Comparison of ENCODE assay signal across 11 mouse cellular contexts in the genomic region with DNA sequence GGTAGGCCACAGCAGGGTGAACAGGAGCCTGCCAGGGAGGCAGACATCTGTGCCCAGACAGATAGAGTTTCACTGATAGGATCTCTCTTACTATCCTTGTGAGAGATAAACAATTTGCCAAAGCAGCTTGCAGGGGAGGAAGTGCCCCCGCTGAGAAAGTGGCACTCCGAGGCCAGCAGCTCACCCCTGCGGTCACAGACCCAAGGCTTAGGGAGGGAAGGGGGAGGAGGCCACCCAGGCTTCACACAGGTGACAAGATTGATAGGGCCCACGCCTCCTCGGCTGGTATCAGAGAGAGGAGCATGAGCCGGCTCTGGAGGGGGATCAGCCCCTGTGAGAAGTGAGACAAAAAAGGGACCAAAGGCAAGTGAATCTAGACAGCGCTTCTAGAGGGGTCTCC.
A peak's percentile ranks its signal among the peaks of the same experiment; 100 is the strongest.
DNase-seq lines count a peak whose midpoint lies in the region; ATAC-seq lines count a peak whose summit lies in the region.
"Had no signal": no experiment of that assay in that cellular context is flagged by ENCODE, and none has a peak within 500 bp of the region (broad histone marks: within the 10 kb centered on the region; RNA-seq: fewer than 3 reads in every experiment).

No protein-coding gene starts in this region.

- H3K9ac ChIP-seq in neural tube, embryonic 15.5 days (replicated peaks): no peak overlapping the region
- H3K9ac ChIP-seq: liver, embryonic 13.5 days had no signal

- ATAC-seq in neural tube, embryonic 15.5 days (ENCODE audit: low FRiP score): no peak

- H3K36me3 ChIP-seq in neural tube, embryonic 15.5 days: no peaks in the 10 kb centered on the region
- no peaks in the 10 kb centered on the region for H3K36me3 ChIP-seq in limb, embryonic 10.5 days
- H3K36me3 ChIP-seq: liver, embryonic 13.5 days had no signal

- H3K9me3 ChIP-seq in neural tube, embryonic 15.5 days (replicated peaks): no peaks in the 10 kb centered on the region
- H3K9me3 ChIP-seq in limb, embryonic 10.5 days (replicated peaks): no peaks in the 10 kb centered on the region
- H3K9me3 ChIP-seq: liver, embryonic 13.5 days had no signal

- H3K4me3 ChIP-seq in neural tube, embryonic 15.5 days (replicated peaks): no peak overlapping the region
- H3K4me3 ChIP-seq in limb, embryonic 10.5 days: no peak overlapping the region
- H3K4me3 ChIP-seq: liver, embryonic 13.5 days had no signal

- DNase-seq in gastrocnemius, postnatal 25 days: peak; percentile 31
- DNase-seq in gastrocnemius, adult 8-10 months (ENCODE audit: low spot score in 2 of 2): no peak
- peak; percentile 38 for DNase-seq in neural tube, embryonic 10.5 days (ENCODE audit: extremely low spot score, low spot score)
- DNase-seq in limb, embryonic 10.5 days (ENCODE audit: low spot score): no peak
- peak; percentile 86 to 93 for DNase-seq in thymus, postnatal 36 days
- no peak for DNase-seq in MN1 (ENCODE audit: low spot score)
- no peak for DNase-seq in layer of hippocampus, postnatal 14 days (ENCODE audit: low spot score in 2 of 2)
- DNase-seq: heart, postnatal 10 days; liver, embryonic 13.5 days; right cerebral cortex, postnatal 25 days had no signal

- no peak overlapping the region for H3K4me2 ChIP-seq in neural tube, embryonic 15.5 days
- H3K4me2 ChIP-seq: liver, embryonic 13.5 days had no signal

- peaks cover 13% of the 10 kb centered on the region for H3K4me1 ChIP-seq in neural tube, embryonic 15.5 days
- peaks cover 14% of the 10 kb centered on the region for H3K4me1 ChIP-seq in limb, embryonic 10.5 days
- H3K4me1 ChIP-seq: liver, embryonic 13.5 days had no signal

- WGBS in neural tube, embryonic 15.5 days: 10% methylated on average over 7 of the region's 7 CpGs
- WGBS in limb, embryonic 10.5 days: under 1% methylated on average over 7 of the region's 7 CpGs

- H3K27me3 ChIP-seq in neural tube, embryonic 15.5 days (replicated peaks): 0 out of 2 replicates have a peak, but pooled peaks cover 4% of the 10 kb centered on the region
- H3K27me3 ChIP-seq in limb, embryonic 10.5 days (ENCODE audit: low read depth, poor library complexity, severe bottlenecking): peaks cover 46% of the 10 kb centered on the region

- no peak overlapping the region for H3K27ac ChIP-seq in neural tube, embryonic 15.5 days (replicated peaks)
- H3K27ac ChIP-seq in limb, embryonic 10.5 days: peak overlapping the region; percentile 10; the same call in 1 of the 2 replicates
- H3K27ac ChIP-seq: liver, embryonic 13.5 days had no signal

Comparison
In these comparisons a context has a peak if more than half of its experiments do, and no peak if none do; other contexts are left out.
1. DNase-seq: peak in gastrocnemius, postnatal 25 days (single experiment), neural tube, embryonic 10.5 days (single experiment) and thymus, postnatal 36 days (2 of 2); none in gastrocnemius, adult 8-10 months (0 of 2), limb, embryonic 10.5 days (single experiment), MN1 (single experiment) and layer of hippocampus, postnatal 14 days (0 of 2).